ENCODE assay signal across 20 mouse cellular contexts in the genomic region with DNA sequence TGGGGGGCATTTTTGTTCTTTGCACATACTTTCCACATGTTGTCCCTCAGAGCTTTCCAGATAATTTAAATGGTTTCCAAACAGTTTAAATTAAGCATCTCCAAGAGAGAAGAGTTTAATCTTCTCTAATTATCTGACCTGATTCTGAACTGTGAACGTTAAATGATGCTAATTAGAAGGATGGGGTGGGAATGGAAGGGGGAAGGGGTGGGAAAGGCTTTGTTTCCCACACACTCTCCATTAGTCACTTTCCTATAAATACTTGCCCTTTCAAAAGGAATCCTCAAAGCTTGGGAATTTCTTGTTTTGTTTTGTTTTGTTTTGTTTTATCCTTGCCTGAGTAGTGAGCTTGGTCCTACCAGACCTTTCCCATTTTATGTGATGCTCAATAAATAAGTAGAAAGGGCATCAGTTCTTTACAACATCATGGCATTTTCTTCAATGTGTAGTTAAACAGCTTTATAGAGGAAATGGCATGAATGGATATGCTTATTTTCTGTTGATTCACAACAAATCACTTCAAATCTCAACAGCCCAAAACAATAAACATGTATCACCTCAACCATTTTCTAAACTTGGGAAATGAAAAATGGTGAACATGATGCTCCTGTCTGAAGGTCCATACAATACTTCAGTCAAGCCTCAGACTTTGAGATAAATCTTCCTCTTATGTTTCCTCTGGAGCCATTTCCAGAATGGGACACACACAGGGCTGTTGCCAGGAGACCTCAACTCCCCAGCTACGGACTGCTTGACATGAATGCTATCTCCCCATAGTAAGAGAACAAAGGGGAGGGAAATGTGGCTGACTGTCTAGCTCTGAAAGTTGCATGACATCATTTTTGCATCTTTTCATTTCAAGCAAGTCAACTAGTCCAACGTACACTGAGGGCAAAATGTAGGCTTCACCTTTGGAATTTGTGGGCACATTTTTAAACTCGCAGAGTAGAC. TPM values are rescaled to one million over a fixed set of nuclear protein-coding genes. Genes with fewer than 3 reads are reported as not detected.
A peak's percentile ranks its signal among the peaks of the same experiment; 100 is the strongest.
DNase-seq lines count a peak whose midpoint lies in the region; ATAC-seq and TF ChIP-seq lines count a peak whose summit lies in the region.
"Had no signal": no experiment of that assay in that cellular context is flagged by ENCODE, and none has a peak within 500 bp of the region (broad histone marks: within the 10 kb centered on the region; RNA-seq: fewer than 3 reads in every experiment).

No protein-coding gene starts in this region.

- H3K4me2 ChIP-seq in neural tube, embryonic 11.5 days (ENCODE audit: low read depth), result no peak overlapping the region
- no peak overlapping the region for H3K4me2 ChIP-seq in hindbrain, postnatal 0 days (ENCODE audit: low read depth, low read length)
- H3K4me2 ChIP-seq in neural tube, embryonic 15.5 days, result no peak overlapping the region
- H3K4me2 ChIP-seq: limb, embryonic 12.5 days; liver, embryonic 12.5 days had no signal

- H3K27ac ChIP-seq in neural tube, embryonic 11.5 days (ENCODE audit: low read depth, low read length), result peak overlapping the region; percentile 23; the same call in 1 of the 2 replicates
- H3K27ac ChIP-seq in hindbrain, embryonic 10.5 days, result peak overlapping the region; percentile 79
- H3K27ac ChIP-seq in hindbrain, postnatal 0 days, result no peak overlapping the region
- H3K27ac ChIP-seq in neural tube, embryonic 15.5 days (replicated peaks), result no peak overlapping the region
- H3K27ac ChIP-seq: limb, embryonic 12.5 days; liver, embryonic 12.5 days had no signal

- H3K36me3 ChIP-seq in neural tube, embryonic 11.5 days (ENCODE audit: control insufficient read depth, insufficient read depth, low read length), result no peaks in the 10 kb centered on the region
- no peaks in the 10 kb centered on the region for H3K36me3 ChIP-seq in hindbrain, embryonic 10.5 days
- H3K36me3 ChIP-seq in hindbrain, postnatal 0 days (ENCODE audit: insufficient read depth, low read length), result no peaks in the 10 kb centered on the region
- H3K36me3 ChIP-seq in neural tube, embryonic 15.5 days, result no peaks in the 10 kb centered on the region
- H3K36me3 ChIP-seq: limb, embryonic 12.5 days; liver, embryonic 12.5 days had no signal

- no peak for TF ChIP-seq CTCF in hindbrain, postnatal 0 days (IDR thresholded peaks at IDR 0.05; ENCODE audit: low read depth)

- H3K9ac ChIP-seq in neural tube, embryonic 11.5 days (ENCODE audit: low read length), result no peak overlapping the region
- H3K9ac ChIP-seq in hindbrain, postnatal 0 days (replicated peaks; ENCODE audit: low read length), result no peak overlapping the region
- H3K9ac ChIP-seq in neural tube, embryonic 15.5 days (replicated peaks), result no peak overlapping the region
- H3K9ac ChIP-seq: limb, embryonic 12.5 days; liver, embryonic 12.5 days had no signal

- H3K4me3 ChIP-seq in neural tube, embryonic 11.5 days (ENCODE audit: low read depth, low read length), result no peak overlapping the region
- no peak overlapping the region for H3K4me3 ChIP-seq in hindbrain, embryonic 10.5 days
- no peak overlapping the region for H3K4me3 ChIP-seq in hindbrain, postnatal 0 days (ENCODE audit: low read length)
- no peak overlapping the region for H3K4me3 ChIP-seq in neural tube, embryonic 15.5 days (replicated peaks)
- H3K4me3 ChIP-seq: limb, embryonic 12.5 days; liver, embryonic 12.5 days; megakaryocyte, embryonic 14.5 days had no signal

- no peaks in the 10 kb centered on the region for H3K27me3 ChIP-seq in neural tube, embryonic 11.5 days (ENCODE audit: control insufficient read depth, insufficient read depth, low read length)
- no peaks in the 10 kb centered on the region for H3K27me3 ChIP-seq in hindbrain, embryonic 10.5 days (ENCODE audit: insufficient read depth, poor library complexity, severe bottlenecking)
- H3K27me3 ChIP-seq in hindbrain, postnatal 0 days (ENCODE audit: insufficient read depth, low read length), result no peaks in the 10 kb centered on the region
- no peaks in the 10 kb centered on the region for H3K27me3 ChIP-seq in neural tube, embryonic 15.5 days (replicated peaks)
- H3K27me3 ChIP-seq: limb, embryonic 12.5 days; liver, embryonic 12.5 days; megakaryocyte, embryonic 14.5 days had no signal

- peak; percentile 89 for ATAC-seq in neural tube, embryonic 11.5 days (ENCODE audit: insufficient read depth, low FRiP score, low TSS enrichment)
- peak; percentile 64 for ATAC-seq in hindbrain, postnatal 0 days
- ATAC-seq in neural tube, embryonic 15.5 days (ENCODE audit: low FRiP score), result 0 out of 2 replicates have a peak, but pooled peaks have one; percentile 31
- ATAC-seq: forebrain, embryonic 14.5 days; liver, embryonic 12.5 days; Patski had no signal

- no peaks in the 10 kb centered on the region for H3K4me1 ChIP-seq in neural tube, embryonic 11.5 days (ENCODE audit: control insufficient read depth, insufficient read depth, low read length)
- H3K4me1 ChIP-seq in hindbrain, embryonic 10.5 days (replicated peaks), result peaks cover 16% of the 10 kb centered on the region
- no peaks in the 10 kb centered on the region for H3K4me1 ChIP-seq in hindbrain, postnatal 0 days (ENCODE audit: insufficient read depth, low read length)
- no peaks in the 10 kb centered on the region for H3K4me1 ChIP-seq in neural tube, embryonic 15.5 days
- H3K4me1 ChIP-seq: limb, embryonic 12.5 days had no signal

- 36% methylated on average over 4 of the region's 4 CpGs for WGBS in neural tube, embryonic 11.5 days
- 39% methylated on average over 4 of the region's 4 CpGs for whole genome bisulfite sequencing in hindbrain, embryonic 10.5 days
- WGBS in hindbrain, postnatal 0 days, result 24% methylated on average over 4 of the region's 4 CpGs
- 19% methylated on average over 4 of the region's 4 CpGs for WGBS in neural tube, embryonic 15.5 days

- DNase-seq in neural tube, embryonic 11.5 days (ENCODE audit: low spot score), result peak; percentile 64
- DNase-seq in neural tube, embryonic 10.5 days (ENCODE audit: extremely low spot score, low spot score), result no peak
- DNase-seq in hindbrain, embryonic 10.5 days (ENCODE audit: low spot score), result peak; percentile 36
- DNase-seq in hindbrain, postnatal 0 days (ENCODE audit: low spot score), result no peak
- DNase-seq in thymus, adult 18-20 months, result no peak
- DNase-seq in yolk sac, embryonic 10.5 days (ENCODE audit: low spot score), result no peak
- DNase-seq: adrenal gland, postnatal 10 days; cerebellum, adult 11-12 months; cerebellum, postnatal 25 days; gastrocnemius, postnatal 10 days; kidney, adult 11 months; lung, adult 2 months; right cerebral cortex, postnatal 4 days; thymus, postnatal 14 days had no signal

- no peaks in the 10 kb centered on the region for H3K9me3 ChIP-seq in neural tube, embryonic 11.5 days (ENCODE audit: control insufficient read depth, low read length)
- no peaks in the 10 kb centered on the region for H3K9me3 ChIP-seq in hindbrain, embryonic 10.5 days
- H3K9me3 ChIP-seq in hindbrain, postnatal 0 days (ENCODE audit: low read length), result no peaks in the 10 kb centered on the region
- H3K9me3 ChIP-seq in neural tube, embryonic 15.5 days (replicated peaks), result no peaks in the 10 kb centered on the region
- H3K9me3 ChIP-seq: limb, embryonic 12.5 days; liver, embryonic 12.5 days; megakaryocyte, embryonic 14.5 days had no signal

RNA-seq across cellular contexts. Expression of gene Arl4a, which starts 46.7 kb away (rescaled TPM):
- 109 and 117 TPM in 2 replicates for polyA plus RNA-seq in neural tube, embryonic 11.5 days (2014; fragmentation: Nextera tagmentation; extraction: Ambion mirVana)
- 46.7 and 49.2 TPM in 2 replicates for polyA plus RNA-seq in hindbrain, embryonic 10.5 days (2016; fragmentation: Nextera tagmentation; extraction: Ambion mirVana)
- 48.3 and 61.9 TPM in 2 replicates for total RNA-seq in hindbrain, postnatal 0 days (2014; rRNA removed)
- polyA plus RNA-seq in hindbrain, postnatal 0 days (2015; fragmentation: Nextera tagmentation; extraction: Ambion mirVana), result 113 and 114 TPM in 2 replicates
- 106 and 113 TPM in 2 replicates for polyA plus RNA-seq in neural tube, embryonic 15.5 days (2015; fragmentation: Nextera tagmentation; extraction: Ambion mirVana)

Comparison
In these comparisons a context has a peak if more than half of its experiments do, and no peak if none do; other contexts are left out.
1. DNase-seq: peak in neural tube, embryonic 11.5 days (single experiment) and hindbrain, embryonic 10.5 days (single experiment); none in neural tube, embryonic 10.5 days (single experiment), hindbrain, postnatal 0 days (single experiment), thymus, adult 18-20 months (0 of 2) and yolk sac, embryonic 10.5 days (single experiment).
2. H3K27ac ChIP-seq: peak in neural tube, embryonic 11.5 days (single experiment) and hindbrain, embryonic 10.5 days (single experiment); none in hindbrain, postnatal 0 days (single experiment) and neural tube, embryonic 15.5 days (single experiment).
3. ATAC-seq: peak in every context shown above with its lines; median percentile 89 in neural tube, embryonic 11.5 days; 64 in hindbrain, postnatal 0 days; 31 in neural tube, embryonic 15.5 days.